ENCODE assay signal across 33 mouse cellular contexts in the genomic region with DNA sequence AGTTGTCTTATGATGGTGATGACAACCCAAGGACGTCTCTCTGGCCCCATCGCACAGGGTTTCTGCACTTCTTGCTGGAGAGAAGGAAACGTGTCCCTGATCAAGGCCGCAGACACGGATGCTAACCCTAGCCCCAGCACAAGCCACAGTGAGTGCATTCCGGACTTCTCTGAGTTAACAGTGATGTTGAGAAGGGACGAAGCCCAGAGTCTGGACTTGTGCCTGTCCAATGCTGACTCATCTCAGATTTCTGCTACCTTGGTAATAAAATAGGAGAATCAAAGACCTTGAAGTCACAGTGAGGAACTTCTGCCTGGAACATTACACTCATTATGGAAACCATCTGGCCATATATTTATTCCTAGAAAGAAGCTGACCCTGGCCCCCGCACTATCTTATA.
DNase-seq lines count a peak whose midpoint lies in the region; ATAC-seq and TF ChIP-seq lines count a peak whose summit lies in the region.
"Had no signal": no experiment of that assay in that cellular context is flagged by ENCODE, and none has a peak within 500 bp of the region (broad histone marks: within the 10 kb centered on the region; RNA-seq: fewer than 3 reads in every experiment).

No protein-coding gene starts in this region.

- no peak for TF ChIP-seq POLR2A in kidney, adult 2 months (IDR thresholded peaks at IDR 0.05; ENCODE audit: low read depth, low read length)

- ATAC-seq in liver, embryonic 11.5 days (replicated peaks; ENCODE audit: low FRiP score), result no peak
- ATAC-seq: forebrain, embryonic 15.5 days; intestine, postnatal 0 days; lung, postnatal 0 days; midbrain, embryonic 13.5 days had no signal

- H3K4me3 ChIP-seq in kidney, adult 2 months (ENCODE audit: insufficient read depth, low read depth, low read length), result no peak overlapping the region
- no peak overlapping the region for H3K4me3 ChIP-seq in liver, embryonic 11.5 days (ENCODE audit: low read depth, low read length)
- H3K4me3 ChIP-seq: embryonic facial prominence, embryonic 13.5 days; forebrain, embryonic 10.5 days; forebrain, embryonic 15.5 days; gastrocnemius, adult 2 months; heart, adult 2 months; heart, embryonic 13.5 days; layer of hippocampus, adult 2 months; liver, embryonic 13.5 days; midbrain, embryonic 13.5 days; neural tube, embryonic 13.5 days had no signal

- 68% methylated on average over 8 of the region's 8 CpGs for WGBS in kidney, adult 2 months
- WGBS in liver, embryonic 11.5 days, result 85% methylated on average over 8 of the region's 8 CpGs

- no peak overlapping the region for H3K27ac ChIP-seq in kidney, adult 2 months (ENCODE audit: insufficient read depth, low read depth, low read length)
- H3K27ac ChIP-seq in liver, embryonic 11.5 days (ENCODE audit: low read depth, low read length), result no peak overlapping the region
- H3K27ac ChIP-seq: embryonic facial prominence, embryonic 13.5 days; forebrain, embryonic 10.5 days; forebrain, embryonic 15.5 days; gastrocnemius, adult 2 months; heart, adult 2 months; heart, embryonic 13.5 days; hindbrain, embryonic 14.5 days; layer of hippocampus, adult 2 months; liver, embryonic 13.5 days; midbrain, embryonic 13.5 days had no signal

- TF ChIP-seq CTCF in kidney, adult 2 months (conservative IDR thresholded peaks at IDR 0.05; ENCODE audit: insufficient read depth, insufficient read length, low read depth, low read length), result no peak

- no peaks in the 10 kb centered on the region for H3K27me3 ChIP-seq in kidney, adult 2 months (replicated peaks; ENCODE audit: control insufficient read depth, insufficient read depth, low read length)
- no peaks in the 10 kb centered on the region for H3K27me3 ChIP-seq in liver, embryonic 11.5 days (replicated peaks; ENCODE audit: control insufficient read depth, insufficient read depth, low read length)
- H3K27me3 ChIP-seq: embryonic facial prominence, embryonic 13.5 days; forebrain, embryonic 15.5 days; heart, embryonic 13.5 days; liver, embryonic 13.5 days; midbrain, embryonic 13.5 days; neural tube, embryonic 13.5 days had no signal

- H3K36me3 ChIP-seq in kidney, adult 2 months (ENCODE audit: control insufficient read depth, insufficient read depth, low read length), result no peaks in the 10 kb centered on the region
- H3K36me3 ChIP-seq in liver, embryonic 11.5 days (ENCODE audit: control insufficient read depth, insufficient read depth, low read length), result no peaks in the 10 kb centered on the region
- H3K36me3 ChIP-seq: embryonic facial prominence, embryonic 13.5 days; forebrain, embryonic 10.5 days; forebrain, embryonic 15.5 days; heart, embryonic 13.5 days; liver, embryonic 13.5 days; midbrain, embryonic 13.5 days; neural tube, embryonic 13.5 days had no signal

- no peak overlapping the region for H3K9ac ChIP-seq in liver, embryonic 11.5 days (ENCODE audit: low read depth, low read length)
- H3K9ac ChIP-seq: embryonic facial prominence, embryonic 13.5 days; forebrain, embryonic 15.5 days; heart, embryonic 13.5 days; hindbrain, embryonic 14.5 days; liver, embryonic 13.5 days; midbrain, embryonic 13.5 days; neural tube, embryonic 13.5 days had no signal

- no peak overlapping the region for H3K4me2 ChIP-seq in liver, embryonic 11.5 days
- H3K4me2 ChIP-seq: embryonic facial prominence, embryonic 13.5 days; forebrain, embryonic 15.5 days; heart, embryonic 13.5 days; hindbrain, embryonic 14.5 days; liver, embryonic 13.5 days; midbrain, embryonic 13.5 days; neural tube, embryonic 13.5 days had no signal

- H3K9me3 ChIP-seq in liver, embryonic 11.5 days (ENCODE audit: control insufficient read depth, low read length), result no peaks in the 10 kb centered on the region
- H3K9me3 ChIP-seq: embryonic facial prominence, embryonic 13.5 days; forebrain, embryonic 10.5 days; forebrain, embryonic 15.5 days; heart, embryonic 13.5 days; liver, embryonic 13.5 days; midbrain, embryonic 13.5 days; neural tube, embryonic 13.5 days had no signal

- peak; percentile 35 for DNase-seq in kidney, adult 2 months
- no peak for DNase-seq in kidney, adult 18-20 months
- DNase-seq in MN1 (ENCODE audit: low spot score), result peak; percentile 51
- peak; percentile 78 for DNase-seq in adrenal gland, adult 2 months
- DNase-seq in adrenal gland, postnatal 36 days, result peak; percentile 64 to 68
- DNase-seq in layer of hippocampus, postnatal 14 days (ENCODE audit: low spot score in 2 of 2), result no peak
- DNase-seq in liver, embryonic 11.5 days (ENCODE audit: low spot score), result no peak
- DNase-seq: B cell, adult 2 months; cerebellum, adult 9-10 months; cerebellum, postnatal 36 days; embryo, embryonic 11 days; gastrocnemius, adult 2 months; gastrocnemius, postnatal 36 days; heart, adult 2 months; heart, postnatal 10 days; kidney, postnatal 25 days; left cerebral cortex, postnatal 4 days; liver, embryonic 13.5 days; lung, adult 18-20 months; lung, postnatal 4 days; retina, postnatal 1 day; right cerebral cortex, postnatal 14 days; thymus, postnatal 14 days had no signal

- H3K4me1 ChIP-seq in kidney, adult 2 months (ENCODE audit: control insufficient read depth, insufficient read depth, low read length), result peaks cover 13% of the 10 kb centered on the region
- no peaks in the 10 kb centered on the region for H3K4me1 ChIP-seq in liver, embryonic 11.5 days (replicated peaks; ENCODE audit: control insufficient read depth, insufficient read depth, low read length)
- H3K4me1 ChIP-seq: embryonic facial prominence, embryonic 13.5 days; forebrain, embryonic 15.5 days had no signal

Comparison
In these comparisons a context has a peak if more than half of its experiments do, and no peak if none do; other contexts are left out.
1. DNase-seq: peak in kidney, adult 2 months (single experiment), MN1 (single experiment), adrenal gland, adult 2 months (single experiment) and adrenal gland, postnatal 36 days (2 of 2); none in kidney, adult 18-20 months (single experiment), layer of hippocampus, postnatal 14 days (0 of 2) and liver, embryonic 11.5 days (single experiment).